Mouse (Mus musculus) erythroblast, adult 5-6 weeks (primary cell): ENCODE results near the gene Anks1. TPM values are rescaled to one million over a fixed set of nuclear protein-coding genes. Genes with fewer than 3 reads are reported as not detected.

Source experiments
- ATAC-seq: replicated peaks from 2 replicates; pipeline ENCODE4 v1.8.0; 2016; ENCODE audit warnings: moderate number of reproducible peaks, mild to moderate bottlenecking, moderate TSS enrichment, inconsistent platforms; ENCODE audit not compliant: poor library complexity, low FRiP score, severe bottlenecking
- total RNA-seq, 2 experiments: library from RNA; stranded (forward) in 1 of 2; stranded (reverse) in 1 of 2; fragments of 150-400 nt in 1 of 2; fragments of 200-764, 138-1000 nt in 1 of 2; gene quantifications; 2 replicates each; pipeline versions ENCODE4 v1.2.3 to v1.2.4; 2015 to 2017; ENCODE audit warnings: low replicate concordance in 2 of 2

The Anks1 gene
- total RNA-seq, 2 experiments from 2014 or later, result 6.1 to 8.5 TPM

- ATAC-seq, result no peak
These were observed 16.4 kb downstream of the Anks1 start for GRCm38 (mm10) chr17:27925504-27925903.

GRCm38 (mm10) chr17:27930291-27930690 lies 21.2 kb downstream of the Anks1 start:
- ATAC-seq, result no peak

- no peak for ATAC-seq
These were observed 22.7 kb downstream of the Anks1 start for GRCm38 (mm10) chr17:27931826-27932225.

- no peak for ATAC-seq
These were observed 25.2 kb downstream of the Anks1 start for GRCm38 (mm10) chr17:27934136-27934910.

GRCm38 (mm10) chr17:27935091-27935490 lies 26.0 kb downstream of the Anks1 start:
- ATAC-seq, result no peak

GRCm38 (mm10) chr17:27937054-27937615 lies 28.0 kb downstream of the Anks1 start:
- ATAC-seq, result no peak

- ATAC-seq, result no peak
These were observed 29.1 kb downstream of the Anks1 start for GRCm38 (mm10) chr17:27938121-27938754.

GRCm38 (mm10) chr17:27939028-27939427 lies 29.9 kb downstream of the Anks1 start:
- ATAC-seq, result no peak

- ATAC-seq, result no peak
These were observed 31.2 kb downstream of the Anks1 start for GRCm38 (mm10) chr17:27940352-27940751.

GRCm38 (mm10) chr17:27941178-27941577 lies 32.1 kb downstream of the Anks1 start:
- no peak for ATAC-seq

- no peak for ATAC-seq
These were observed 32.6 kb downstream of the Anks1 start for GRCm38 (mm10) chr17:27941698-27942097.

GRCm38 (mm10) chr17:27942131-27942530 lies 33.0 kb downstream of the Anks1 start:
- ATAC-seq, result no peak

GRCm38 (mm10) chr17:27945546-27946216 lies 36.6 kb downstream of the Anks1 start:
- ATAC-seq, result no peak

- ATAC-seq, result no peak
These were observed 37.3 kb downstream of the Anks1 start for GRCm38 (mm10) chr17:27946371-27946770.

GRCm38 (mm10) chr17:27947155-27947554 lies 38.0 kb downstream of the Anks1 start:
- ATAC-seq, result no peak

GRCm38 (mm10) chr17:27953136-27953535 lies 44.0 kb downstream of the Anks1 start:
- ATAC-seq, result no peak

- no peak for ATAC-seq
These were observed 45.7 kb downstream of the Anks1 start for GRCm38 (mm10) chr17:27954629-27955402.

GRCm38 (mm10) chr17:27957649-27958048 lies 48.5 kb downstream of the Anks1 start:
- no peak for ATAC-seq

GRCm38 (mm10) chr17:27960128-27961111 lies 51.3 kb downstream of the Anks1 start:
- ATAC-seq, result no peak
